Mouse (Mus musculus) heart, embryonic 11.5 days (tissue): ENCODE measurements around the gene Ubtd1. TPM values are rescaled to one million over a fixed set of nuclear protein-coding genes. Genes with fewer than 3 reads are reported as not detected.
"Not testable (repeated sequence)": the region's sequence is repeated elsewhere in the genome, so short reads cannot be mapped to it uniquely, and the experiment has no call there.

Experiments
- ATAC-seq: fragments of 200-750 bp; cut with Nextera tagmentation; replicated peaks from 2 replicates; pipeline ENCODE4 v1.8.0; 2017; ENCODE audit warnings: moderate library complexity; ENCODE audit not compliant: insufficient number of reproducible peaks, low FRiP score, low TSS enrichment
- H3K27ac ChIP-seq: fragments of 300-500 bp; sonication (generic); 2 replicates; pipeline ENCODE4 v1.5.1; 2014; ENCODE audit warnings: mild to moderate bottlenecking, low read depth, low read length
- H3K27me3 ChIP-seq: fragments of 300-500 bp; sonication (generic); 2 replicates; pipeline ENCODE4 v1.6.1; 2014; ENCODE audit warnings: mild to moderate bottlenecking, low read length, mixed read lengths; ENCODE audit not compliant: control insufficient read depth, insufficient read depth
- H3K36me3 ChIP-seq: fragments of 300-500 bp; sonication (generic); 2 replicates; pipeline ENCODE4 v1.6.1; 2014; ENCODE audit warnings: mild to moderate bottlenecking, low read length, moderate library complexity, mixed read lengths; ENCODE audit not compliant: control insufficient read depth, insufficient read depth
- H3K4me1 ChIP-seq: fragments of 300-500 bp; sonication (generic); 2 replicates; pipeline ENCODE4 v1.6.1; 2014; ENCODE audit warnings: low read length; ENCODE audit not compliant: control insufficient read depth, insufficient read depth
- H3K4me2 ChIP-seq: fragments of 300-500 bp; sonication (generic); 2 replicates; pipeline ENCODE4 v1.6.1; 2014; ENCODE audit warnings: mild to moderate bottlenecking, moderate library complexity
- H3K4me3 ChIP-seq: fragments of 300-500 bp; sonication (generic); 2 replicates; pipeline ENCODE4 v1.5.1; 2014; ENCODE audit warnings: low read depth, low read length
- H3K9ac ChIP-seq: fragments of 300-500 bp; sonication (generic); 2 replicates; pipeline ENCODE4 v1.6.1; 2014; ENCODE audit warnings: mild to moderate bottlenecking, low read depth, low read length, moderate library complexity
- H3K9me3 ChIP-seq: fragments of 300-500 bp; sonication (generic); replicated peaks from 2 replicates; pipeline ENCODE4 v1.6.1; 2016; ENCODE audit warnings: low read length; ENCODE audit not compliant: control insufficient read depth
- WGBS: fragments of 180-500 bp; shearing (Covaris S2); extraction: QIAGEN DNeasy Blood & Tissue Kit; methylation state at CpG from one replicate; pipeline ENCODE4 v1.1.7; 2014; ENCODE audit not compliant: insufficient replicate concordance; 5-methylcytosine and 5-hydroxymethylcytosine counted together
- polyA plus RNA-seq: library from polyadenylated mRNA; unstranded; fragments of >200 nt; fragmentation: Nextera tagmentation; extraction: Ambion mirVana; gene quantifications from 2 replicates; pipeline ENCODE4 v1.2.1, GENCODE M21; 2014

The Ubtd1 gene
- polyA plus RNA-seq, 1 experiment from 2014 or later: 9.7 TPM

DNA sequence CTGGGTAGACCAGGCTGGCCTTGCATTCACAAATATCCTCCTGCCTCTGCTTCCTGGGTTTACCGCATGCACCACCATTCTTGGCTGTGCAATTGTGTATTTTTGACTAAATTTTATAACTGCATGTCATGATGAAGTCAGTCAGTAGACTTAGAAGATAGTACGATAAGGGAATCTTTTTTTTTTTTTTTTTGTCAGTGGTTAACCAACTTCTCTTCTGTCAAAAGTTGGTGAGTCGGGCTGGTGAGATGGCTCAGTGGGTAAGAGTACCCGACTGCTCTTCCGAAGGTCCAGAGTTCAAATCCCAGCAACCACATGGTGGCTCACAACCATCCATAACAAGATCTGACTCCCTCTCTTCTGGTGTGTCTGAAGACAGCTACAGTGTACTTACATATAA, 100.0 kb downstream of the Ubtd1 start:
- H3K9ac ChIP-seq, H3K36me3 ChIP-seq, H3K4me1 ChIP-seq, ATAC-seq, H3K27me3 ChIP-seq, H3K4me2 ChIP-seq, H3K9me3 ChIP-seq, H3K27ac ChIP-seq, H3K4me3 ChIP-seq: not testable (repeated sequence)
- WGBS: 85% methylated on average over 5 of the region's 5 CpGs

Other genes with a start within 250 kb of the Ubtd1 start
- 0.11 TPM in 2 replicates for gene Slit1, start 238.1 kb upstream of the Ubtd1 start, polyA plus RNA-seq
- gene Arhgap19, start 179.7 kb upstream of the Ubtd1 start, polyA plus RNA-seq: 20.8 and 22.8 TPM in 2 replicates
- 3.5 and 3.6 TPM in 2 replicates for gene Frat1, start 151.8 kb upstream of the Ubtd1 start, polyA plus RNA-seq
- gene Frat2, start 133.6 kb upstream of the Ubtd1 start, polyA plus RNA-seq: 1.1 and 2.2 TPM in 2 replicates
- gene Rrp12, start 85.6 kb upstream of the Ubtd1 start, polyA plus RNA-seq: 8.5 and 10.4 TPM in 2 replicates
- 1,127 and 1,144 TPM in 2 replicates for gene Pgam1, start 69.8 kb upstream of the Ubtd1 start, polyA plus RNA-seq
- 50.6 and 54.8 TPM in 2 replicates for gene Exosc1, start 48.3 kb upstream of the Ubtd1 start, polyA plus RNA-seq
- 49.5 and 49.6 TPM in 2 replicates for gene Zdhhc16, start 48.3 kb upstream of the Ubtd1 start, polyA plus RNA-seq
- gene Mms19, start 606 bp upstream of the Ubtd1 start, polyA plus RNA-seq: 24.8 and 26.9 TPM in 2 replicates
- gene Ankrd2, start 54.2 kb downstream of the Ubtd1 start, polyA plus RNA-seq: not detected in 2 replicates
- gene Hoga1, start 63.8 kb downstream of the Ubtd1 start, polyA plus RNA-seq: 0.72 and 1.6 TPM in 2 replicates
- gene 4933411K16Rik, start 70.5 kb downstream of the Ubtd1 start, polyA plus RNA-seq: not detected in 2 replicates
- gene Morn4, start 104.6 kb downstream of the Ubtd1 start, polyA plus RNA-seq: 17.7 and 18.7 TPM in 2 replicates
- 14.6 and 16.3 TPM in 2 replicates for gene Pi4k2a, start 108.7 kb downstream of the Ubtd1 start, polyA plus RNA-seq
- 29.5 and 31.1 TPM in 2 replicates for gene Avpi1, start 147.3 kb downstream of the Ubtd1 start, polyA plus RNA-seq
- gene Marveld1, start 165.6 kb downstream of the Ubtd1 start, polyA plus RNA-seq: 13.9 and 14.4 TPM in 2 replicates
- gene Zfyve27, start 182.2 kb downstream of the Ubtd1 start, polyA plus RNA-seq: 11.6 and 13.5 TPM in 2 replicates
- gene Sfrp5, start 220.5 kb downstream of the Ubtd1 start, polyA plus RNA-seq: 5.7 and 6.1 TPM in 2 replicates